In the genomic region with DNA sequence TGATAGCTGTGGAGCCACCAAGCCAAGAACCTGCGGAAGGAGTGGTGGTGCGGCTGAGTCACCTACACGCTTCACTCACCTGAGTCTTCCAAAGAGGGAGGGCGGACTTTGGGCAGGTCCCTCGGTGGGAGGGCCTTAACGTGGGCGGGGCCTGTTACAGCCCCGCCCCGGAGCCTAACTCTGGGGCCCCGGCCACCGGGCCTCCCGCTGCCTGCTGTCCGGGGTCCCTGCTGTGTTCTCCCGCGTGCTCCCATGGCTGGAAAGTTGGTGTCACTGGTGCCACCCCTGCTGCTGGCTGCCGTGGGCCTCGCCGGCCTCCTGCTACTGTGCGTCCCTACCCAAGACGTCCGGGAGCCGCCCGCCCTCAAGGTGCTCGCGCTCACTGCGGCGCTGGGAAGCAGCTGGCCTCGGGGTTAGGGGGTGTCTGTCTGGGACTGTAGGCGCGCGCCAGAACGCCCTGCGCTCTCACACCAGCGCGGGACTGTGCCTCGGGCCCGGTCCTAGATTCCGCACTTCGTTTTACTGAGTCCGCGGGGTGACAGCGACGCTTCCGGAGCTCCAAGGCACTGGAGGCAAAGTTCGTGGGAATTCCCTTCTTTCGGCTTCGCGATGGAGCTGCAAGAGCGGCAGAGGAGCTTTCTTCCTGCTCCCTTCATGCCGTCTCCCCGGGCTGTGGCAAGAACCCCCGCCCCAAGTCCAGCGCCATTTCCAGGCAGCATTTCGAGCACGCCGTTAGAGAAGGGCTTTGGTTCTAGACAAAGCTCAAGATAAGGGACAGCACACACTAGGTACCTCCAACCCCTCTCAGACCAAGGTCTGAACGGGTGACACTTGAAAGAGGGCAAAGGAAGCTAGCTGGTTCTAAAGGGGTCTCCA, we compare ENCODE assay signal across 8 mouse cellular contexts. TPM values are rescaled to one million over a fixed set of nuclear protein-coding genes. Genes with fewer than 3 reads are reported as not detected.
DNase-seq lines count a peak whose midpoint lies in the region; ATAC-seq and TF ChIP-seq lines count a peak whose summit lies in the region.

A gene (plus strand): TSS at position 154 of the 876 bp plus-strand sequence.

- DNase-seq in lung, adult 18-20 months = peak; percentile 44 to 60
- no peak for DNase-seq in lung, postnatal 14 days
- peak; percentile 45 to 49 for DNase-seq in cerebellum, postnatal 36 days
- peak; percentile 56 to 69 for DNase-seq in heart, adult 2 months
- peak; percentile 67 for DNase-seq in kidney, adult 18-20 months
- no peak for DNase-seq in liver, embryonic 11.5 days (ENCODE audit: low spot score)
- no peak for DNase-seq in frontal cortex, postnatal 36 days (ENCODE audit: low spot score in 2 of 2)

- peak; percentile 57 for ATAC-seq in liver, embryonic 11.5 days (replicated peaks; ENCODE audit: low FRiP score)
- ATAC-seq in neural tube, embryonic 15.5 days (ENCODE audit: low FRiP score) = no peak

- no peaks in the 10 kb centered on the region for H3K27me3 ChIP-seq in heart, adult 2 months (ENCODE audit: control insufficient read depth, insufficient read depth, low read length)
- peaks cover 71% of the 10 kb centered on the region for H3K27me3 ChIP-seq in liver, embryonic 11.5 days (replicated peaks; ENCODE audit: control insufficient read depth, insufficient read depth, low read length)
- H3K27me3 ChIP-seq in neural tube, embryonic 15.5 days (replicated peaks) = peaks cover 69% of the 10 kb centered on the region

- H3K4me1 ChIP-seq in heart, adult 2 months (ENCODE audit: control insufficient read depth, insufficient read depth, low read length) = peaks cover 8% of the 10 kb centered on the region
- H3K4me1 ChIP-seq in liver, embryonic 11.5 days (replicated peaks; ENCODE audit: control insufficient read depth, insufficient read depth, low read length) = peaks cover 5% of the 10 kb centered on the region
- peaks cover 24% of the 10 kb centered on the region for H3K4me1 ChIP-seq in neural tube, embryonic 15.5 days

- H3K36me3 ChIP-seq in heart, adult 2 months (ENCODE audit: control insufficient read depth, insufficient read depth, low read length) = no peaks in the 10 kb centered on the region
- no peaks in the 10 kb centered on the region for H3K36me3 ChIP-seq in liver, embryonic 11.5 days (ENCODE audit: control insufficient read depth, insufficient read depth, low read length)
- no peaks in the 10 kb centered on the region for H3K36me3 ChIP-seq in neural tube, embryonic 15.5 days

- peak; percentile 42 for TF ChIP-seq CTCF in heart, adult 2 months (IDR thresholded peaks at IDR 0.05)

- peak; percentile 44; the same call in 1 of the 2 replicates for TF ChIP-seq POLR2A in heart, adult 2 months (IDR thresholded peaks at IDR 0.05; ENCODE audit: insufficient read depth, low read depth, low read length)

- no peaks in the 10 kb centered on the region for H3K9me3 ChIP-seq in liver, embryonic 11.5 days (ENCODE audit: control insufficient read depth, low read length)
- no peaks in the 10 kb centered on the region for H3K9me3 ChIP-seq in neural tube, embryonic 15.5 days (replicated peaks)

- H3K79me2 ChIP-seq in heart, adult 2 months (replicated peaks; ENCODE audit: control insufficient read depth, insufficient read depth, low read length) = no peaks in the 10 kb centered on the region

- 3% methylated on average over 57 of the region's 57 CpGs for WGBS in heart, adult 2 months
- WGBS in liver, embryonic 11.5 days = 3% methylated on average over 57 of the region's 57 CpGs
- WGBS in neural tube, embryonic 15.5 days = 1% methylated on average over 57 of the region's 57 CpGs

- TF ChIP-seq EP300 in heart, adult 2 months (IDR thresholded peaks at IDR 0.05; ENCODE audit: insufficient read depth, low read depth, low read length) = no peak

- peak within 1 kb of the TSS; percentile 75 for H3K27ac ChIP-seq in heart, adult 2 months
- no peak within 1 kb of the TSS for H3K27ac ChIP-seq in liver, embryonic 11.5 days (ENCODE audit: low read depth, low read length)
- no peak within 1 kb of the TSS for H3K27ac ChIP-seq in neural tube, embryonic 15.5 days (replicated peaks)

- H3K4me3 ChIP-seq in heart, adult 2 months = peak within 1 kb of the TSS; percentile 62
- H3K4me3 ChIP-seq in liver, embryonic 11.5 days (ENCODE audit: low read depth, low read length) = peak within 1 kb of the TSS; percentile 49
- H3K4me3 ChIP-seq in neural tube, embryonic 15.5 days (replicated peaks) = peak within 1 kb of the TSS; percentile 38

- intact Hi-C loops in heart, adult 2 months (cut with DNase I) = no loop called here

- peak within 1 kb of the TSS; percentile 71 for H3K9ac ChIP-seq in heart, adult 2 months (ENCODE audit: low read depth, low read length)
- H3K9ac ChIP-seq in liver, embryonic 11.5 days (ENCODE audit: low read depth, low read length) = no peak within 1 kb of the TSS
- peak within 1 kb of the TSS; percentile 21; the same call in 1 of the 2 replicates for H3K9ac ChIP-seq in neural tube, embryonic 15.5 days (replicated peaks)

- H3K4me2 ChIP-seq in liver, embryonic 11.5 days = peak within 1 kb of the TSS; percentile 92
- peak within 1 kb of the TSS; percentile 67 for H3K4me2 ChIP-seq in neural tube, embryonic 15.5 days

RNA-seq across cellular contexts. Expression of the gene that starts here (rescaled TPM):
- 10 to 100 TPM; 11.1 to 13.5 TPM for total RNA-seq in heart, adult 2 months (2021)
- 36.3 and 37.1 TPM in 2 replicates for polyA plus RNA-seq in heart, adult 2 months (2012; rRNA removed)
- 0.25 and 0.45 TPM in 2 replicates for polyA plus RNA-seq in liver, embryonic 11.5 days (2014; fragmentation: Nextera tagmentation; extraction: Ambion mirVana)
- 9.6 TPM in 2 replicates for polyA plus RNA-seq in neural tube, embryonic 15.5 days (2015; fragmentation: Nextera tagmentation; extraction: Ambion mirVana)

Comparison
In these comparisons a context has a peak if more than half of its experiments do, and no peak if none do; other contexts are left out.
1. DNase-seq: peak in lung, adult 18-20 months (2 of 2), cerebellum, postnatal 36 days (2 of 2), heart, adult 2 months (2 of 2) and kidney, adult 18-20 months (single experiment); none in lung, postnatal 14 days (single experiment), liver, embryonic 11.5 days (single experiment) and frontal cortex, postnatal 36 days (0 of 2).
2. Peak in ATAC-seq, H3K4me3 ChIP-seq and H3K4me2 ChIP-seq in liver, embryonic 11.5 days; RNA of the gene not detected or under 1 TPM.
3. Peak in every context shown above with its lines, with median percentiles within 50 percentile points of each other: H3K4me3 ChIP-seq.